Mouse (Mus musculus): Measurements from ENCODE around the gene Gabbr1.

DNA sequence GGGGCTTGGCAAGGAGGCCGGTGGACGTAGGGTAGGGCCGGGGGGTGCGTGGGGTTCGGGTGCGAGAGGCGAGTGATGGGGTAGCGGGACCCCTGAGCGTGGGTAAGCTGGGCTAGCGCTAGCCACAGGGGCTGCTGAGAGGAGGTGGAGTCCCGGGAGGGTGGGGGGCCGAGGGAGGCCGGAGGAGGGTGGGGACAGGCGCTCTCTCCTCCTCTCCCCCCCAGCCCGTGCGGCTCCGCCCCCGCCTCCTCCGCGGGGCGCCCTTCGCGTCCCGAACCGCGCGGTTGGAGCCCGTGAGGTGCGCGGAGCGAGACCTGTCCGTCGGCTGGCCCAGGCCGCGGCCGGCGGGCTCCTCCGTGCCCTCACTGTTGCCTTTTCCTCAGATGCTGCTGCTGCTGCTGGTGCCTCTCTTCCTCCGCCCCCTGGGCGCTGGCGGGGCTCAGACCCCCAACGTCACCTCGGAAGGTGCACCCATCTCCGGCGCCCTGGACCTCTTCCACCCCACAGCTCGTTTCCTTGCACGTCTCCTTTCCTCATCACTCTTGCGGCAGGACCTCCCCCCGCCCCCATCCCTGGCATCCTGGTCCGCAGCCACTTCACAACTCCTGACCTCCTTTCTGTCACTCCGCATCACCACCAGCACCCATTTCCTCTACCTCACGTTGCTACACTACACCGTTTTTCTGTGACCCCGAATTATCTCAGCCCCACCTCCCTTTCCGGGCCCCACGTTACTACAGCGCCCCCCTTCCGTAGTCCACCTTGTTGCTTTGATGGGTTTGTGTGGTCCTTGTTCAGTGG is 746 bp downstream of the Gabbr1 start:
- peak; percentile 30 for TF ChIP-seq CTCF (IDR thresholded peaks at IDR 0.05; ENCODE audit: control insufficient read depth, insufficient read depth, insufficient read length)
- no peak for TF ChIP-seq MYOG (IDR thresholded peaks at IDR 0.05; ENCODE audit: control insufficient read depth, extremely low read depth, insufficient read length)
- no peak for TF ChIP-seq MYOD1 (IDR thresholded peaks at IDR 0.05; ENCODE audit: control insufficient read depth, insufficient read length, low read depth)
